Mouse (Mus musculus): ENCODE measurements around the gene Rtcb. TPM values are rescaled to one million over a fixed set of nuclear protein-coding genes. Genes with fewer than 3 reads are reported as not detected.

Gene Rtcb
- polyA plus RNA-seq, 1 experiment from 2014 or later: 72.4 TPM

- peaks cover 40% of the 10 kb centered on the region for H3K36me3 ChIP-seq (ENCODE audit: control insufficient read depth, insufficient read depth)
- 64% methylated on average over 3 of the region's 3 CpGs for WGBS
- H3K4me1 ChIP-seq (replicated peaks; ENCODE audit: control insufficient read depth, insufficient read depth, low read length): no peaks in the 10 kb centered on the region
- H3K9me3 ChIP-seq (ENCODE audit: control insufficient read depth): no peaks in the 10 kb centered on the region
- no peak overlapping the region for H3K9ac ChIP-seq (ENCODE audit: low read depth, low read length)
- TF ChIP-seq CTCF (IDR thresholded peaks at IDR 0.05; ENCODE audit: low read depth): no peak
- H3K4me3 ChIP-seq (ENCODE audit: low read depth, low read length): no peak overlapping the region
- H3K27ac ChIP-seq (ENCODE audit: low read depth, low read length): no peak overlapping the region; the same call in none of the 2 replicates
- H3K4me2 ChIP-seq (replicated peaks; ENCODE audit: low read depth): no peak overlapping the region
- H3K27me3 ChIP-seq (replicated peaks; ENCODE audit: control insufficient read depth, insufficient read depth, low read length): no peaks in the 10 kb centered on the region
- ATAC-seq: no peak
These were observed 4.2 kb downstream of the Rtcb start for GRCm38 (mm10) chr10:85953401-85953800.

GRCm38 (mm10) chr10:85951765-85952443 lies 5.7 kb downstream of the Rtcb start:
- no peak for TF ChIP-seq CTCF (IDR thresholded peaks at IDR 0.05; ENCODE audit: low read depth)
- Histone ChIP-seq H3K4me3 (ENCODE audit: low read depth, low read length) (no peak overlapping the region), H3K4me2 (replicated peaks; ENCODE audit: low read depth) (no peak overlapping the region), H3K9me3 (ENCODE audit: control insufficient read depth) (no peaks in the 10 kb centered on the region), H3K27me3 (replicated peaks; ENCODE audit: control insufficient read depth, insufficient read depth, low read length) (no peaks in the 10 kb centered on the region), H3K4me1 (replicated peaks; ENCODE audit: control insufficient read depth, insufficient read depth, low read length) (no peaks in the 10 kb centered on the region), H3K27ac (ENCODE audit: low read depth, low read length) (no peak overlapping the region), H3K36me3 (ENCODE audit: control insufficient read depth, insufficient read depth) (peaks cover 46% of the 10 kb centered on the region), H3K9ac (ENCODE audit: low read depth, low read length) (no peak overlapping the region)
- WGBS: 87% methylated on average over 6 of the region's 6 CpGs
- ATAC-seq: no peak

GRCm38 (mm10) chr10:85948483-85949196 lies 9.0 kb downstream of the Rtcb start:
- TF ChIP-seq CTCF (IDR thresholded peaks at IDR 0.05; ENCODE audit: low read depth): no peak
- H3K27ac ChIP-seq (ENCODE audit: low read depth, low read length): no peak overlapping the region
- no peak overlapping the region for H3K4me2 ChIP-seq (replicated peaks; ENCODE audit: low read depth)
- no peak overlapping the region for H3K4me3 ChIP-seq (ENCODE audit: low read depth, low read length)
- no peaks in the 10 kb centered on the region for H3K4me1 ChIP-seq (replicated peaks; ENCODE audit: control insufficient read depth, insufficient read depth, low read length)
- no peak overlapping the region for H3K9ac ChIP-seq (ENCODE audit: low read depth, low read length)
- peaks cover 67% of the 10 kb centered on the region for H3K36me3 ChIP-seq (ENCODE audit: control insufficient read depth, insufficient read depth)
- no peak for ATAC-seq
- no peaks in the 10 kb centered on the region for H3K9me3 ChIP-seq (ENCODE audit: control insufficient read depth)
- no peaks in the 10 kb centered on the region for H3K27me3 ChIP-seq (replicated peaks; ENCODE audit: control insufficient read depth, insufficient read depth, low read length)
- WGBS: 95% methylated on average over 8 of the region's 8 CpGs

GRCm38 (mm10) chr10:85936280-85936965 lies 21.2 kb downstream of the Rtcb start:
- H3K4me3 ChIP-seq (ENCODE audit: low read depth, low read length): no peak overlapping the region
- ATAC-seq: peak; percentile 64
- peak overlapping the region; percentile 31; the same call in 1 of the 2 replicates for H3K27ac ChIP-seq (ENCODE audit: low read depth, low read length)
- 0 out of 2 replicates have a peak, but pooled peaks cover 2% of the 10 kb centered on the region for H3K9me3 ChIP-seq (ENCODE audit: control insufficient read depth)
- H3K4me2 ChIP-seq (replicated peaks; ENCODE audit: low read depth): no peak overlapping the region
- no peaks in the 10 kb centered on the region for H3K27me3 ChIP-seq (replicated peaks; ENCODE audit: control insufficient read depth, insufficient read depth, low read length)
- H3K4me1 ChIP-seq (replicated peaks; ENCODE audit: control insufficient read depth, insufficient read depth, low read length): no peaks in the 10 kb centered on the region
- no peak overlapping the region for H3K9ac ChIP-seq (ENCODE audit: low read depth, low read length)
- peaks cover 53% of the 10 kb centered on the region for H3K36me3 ChIP-seq (ENCODE audit: control insufficient read depth, insufficient read depth)
- 79% methylated on average over 6 of the region's 6 CpGs for WGBS
- no peak for TF ChIP-seq CTCF (IDR thresholded peaks at IDR 0.05; ENCODE audit: low read depth)

GRCm38 (mm10) chr10:85929962-85930361 lies 27.7 kb downstream of the Rtcb start:
- ATAC-seq: no peak
- H3K36me3 ChIP-seq (ENCODE audit: control insufficient read depth, insufficient read depth): no peaks in the 10 kb centered on the region
- no peak for TF ChIP-seq CTCF (IDR thresholded peaks at IDR 0.05; ENCODE audit: low read depth)
- H3K9ac ChIP-seq (ENCODE audit: low read depth, low read length): no peak overlapping the region
- H3K4me2 ChIP-seq (replicated peaks; ENCODE audit: low read depth): no peak overlapping the region
- no peak overlapping the region for H3K27ac ChIP-seq (ENCODE audit: low read depth, low read length)
- H3K4me3 ChIP-seq (ENCODE audit: low read depth, low read length): no peak overlapping the region
- H3K4me1 ChIP-seq (replicated peaks; ENCODE audit: control insufficient read depth, insufficient read depth, low read length): 0 out of 2 replicates have a peak, but pooled peaks cover 3% of the 10 kb centered on the region
- no peaks in the 10 kb centered on the region for H3K9me3 ChIP-seq (ENCODE audit: control insufficient read depth)
- WGBS: 88% methylated on average over 9 of the region's 11 CpGs
- peaks cover 12% of the 10 kb centered on the region for H3K27me3 ChIP-seq (replicated peaks; ENCODE audit: control insufficient read depth, insufficient read depth, low read length)

GRCm38 (mm10) chr10:85929208-85929591 lies 28.4 kb downstream of the Rtcb start:
- H3K4me3 ChIP-seq (ENCODE audit: low read depth, low read length): no peak overlapping the region
- no peak for ATAC-seq
- no peak overlapping the region for H3K9ac ChIP-seq (ENCODE audit: low read depth, low read length)
- no peak overlapping the region for H3K27ac ChIP-seq (ENCODE audit: low read depth, low read length)
- 50% methylated on average over 11 of the region's 11 CpGs for WGBS
- no peak for TF ChIP-seq CTCF (IDR thresholded peaks at IDR 0.05; ENCODE audit: low read depth)
- no peaks in the 10 kb centered on the region for H3K36me3 ChIP-seq (ENCODE audit: control insufficient read depth, insufficient read depth)
- H3K27me3 ChIP-seq (replicated peaks; ENCODE audit: control insufficient read depth, insufficient read depth, low read length): peaks cover 12% of the 10 kb centered on the region
- no peaks in the 10 kb centered on the region for H3K9me3 ChIP-seq (ENCODE audit: control insufficient read depth)
- H3K4me1 ChIP-seq (replicated peaks; ENCODE audit: control insufficient read depth, insufficient read depth, low read length): 0 out of 2 replicates have a peak, but pooled peaks cover 3% of the 10 kb centered on the region
- H3K4me2 ChIP-seq (replicated peaks; ENCODE audit: low read depth): peak overlapping the region; percentile 95
